Mouse (Mus musculus) layer of hippocampus, adult 2 months (tissue): ENCODE results near the gene Dnajc6. TPM values are rescaled to one million over a fixed set of nuclear protein-coding genes. Genes with fewer than 3 reads are reported as not detected.

ENCODE experiments used
- DNase-seq, 2 experiments: peaks; one replicate each; pipeline ENCODE4 v3.0.0; 2022; ENCODE audit warnings: low spot score in 2 of 2
- H3K27ac ChIP-seq: fragments of 200-600 bp; 2 replicates; pipeline ENCODE4 v1.8.1; 2022
- H3K4me3 ChIP-seq: fragments of 200-600 bp; 2 replicates; pipeline ENCODE4 v1.8.1; 2022; ENCODE audit warnings: mild to moderate bottlenecking
- CTCF ChIP-seq: fragments of 200-600 bp; conservative IDR thresholded peaks from 2 replicates; pipeline ENCODE4 v1.8.1; 2022; ENCODE audit warnings: antibody characterized with exemption, mild to moderate bottlenecking, moderate library complexity
- total RNA-seq, 2 experiments: library from RNA; stranded (reverse); gene quantifications; 2 replicates each; pipeline ENCODE4 v1.2.3; 2021

Gene Dnajc6
- total RNA-seq, 2 experiments from 2014 or later = 291 to 316 TPM

GRCm38 (mm10) chr4:101555016-101555415 is 58.6 kb downstream of the Dnajc6 start:
- no peak overlapping the region for H3K4me3 ChIP-seq
- no peak for TF ChIP-seq CTCF
- no peak overlapping the region for H3K27ac ChIP-seq
- no peak for DNase-seq

- H3K27ac ChIP-seq = peak overlapping the region; percentile 78
- DNase-seq = no peak
Observed at GRCm38 (mm10) chr4:101560137-101560536, 63.7 kb downstream of the Dnajc6 start.

DNA sequence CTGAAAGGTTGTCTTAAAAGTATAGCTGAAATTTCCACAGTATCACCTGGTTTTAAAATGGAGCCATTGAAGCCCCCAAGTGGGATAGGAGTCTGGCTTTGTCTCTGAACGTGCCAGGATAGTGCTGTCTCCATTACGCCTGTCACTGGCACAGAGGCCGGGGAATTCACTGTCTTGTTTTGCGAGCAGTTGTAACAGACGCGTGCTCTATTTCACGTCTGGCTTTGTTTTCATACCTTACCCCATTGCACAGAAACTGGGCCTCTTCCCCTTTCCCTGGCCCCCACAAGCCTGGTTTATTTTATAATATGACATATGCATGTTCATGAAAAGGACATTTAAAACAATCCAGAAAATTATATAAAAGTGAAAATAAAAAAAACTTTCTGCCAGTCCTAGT is 66.4 kb downstream of the Dnajc6 start:
- Histone ChIP-seq H3K27ac (peak overlapping the region; percentile 83), H3K4me3 (no peak overlapping the region)
- no peak for DNase-seq
- no peak for TF ChIP-seq CTCF

More at GRCm38 (mm10) chr4:101560137-101560536, 63.7 kb downstream of the Dnajc6 start:
- TF ChIP-seq CTCF = no peak
- H3K4me3 ChIP-seq = no peak overlapping the region

GRCm38 (mm10) chr4:101563607-101564006 is 67.2 kb downstream of the Dnajc6 start:
- DNase-seq = no peak
- no peak overlapping the region for H3K4me3 ChIP-seq
- peak overlapping the region; percentile 83; the same call in 1 of the 2 replicates for H3K27ac ChIP-seq
- no peak for TF ChIP-seq CTCF

- Histone ChIP-seq H3K27ac (peak overlapping the region; percentile 37; the same call in 1 of the 2 replicates), H3K4me3 (no peak overlapping the region)
- no peak for DNase-seq
- TF ChIP-seq CTCF = no peak
Observed at GRCm38 (mm10) chr4:101564746-101565417, 68.4 kb downstream of the Dnajc6 start.

DNA sequence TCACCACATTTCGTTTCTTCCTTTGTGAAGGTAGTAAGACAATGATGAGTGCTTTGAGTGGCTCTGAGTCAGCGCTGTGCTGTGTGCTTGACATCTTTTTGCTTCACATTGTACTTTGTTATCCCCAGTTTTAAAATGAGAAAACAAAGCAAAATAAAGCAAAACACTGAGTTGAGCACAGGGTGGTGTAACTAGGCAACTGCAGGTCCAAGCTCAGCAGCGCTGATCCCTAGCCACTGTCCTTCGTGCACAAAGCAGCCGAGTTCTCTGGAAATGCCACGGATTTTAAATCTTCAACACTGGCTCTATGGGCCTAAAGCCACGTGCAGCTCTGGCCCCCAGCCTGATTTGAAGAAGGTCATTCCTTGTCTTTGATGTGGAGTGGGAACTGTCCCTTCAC is 72.6 kb downstream of the Dnajc6 start:
- TF ChIP-seq CTCF = no peak
- Histone ChIP-seq H3K27ac (peak overlapping the region; percentile 80), H3K4me3 (no peak overlapping the region)

GRCm38 (mm10) chr4:101572142-101572541 is 75.7 kb downstream of the Dnajc6 start:
- no peak for DNase-seq
- no peak overlapping the region for H3K4me3 ChIP-seq
- no peak for TF ChIP-seq CTCF
- peak overlapping the region; percentile 83 for H3K27ac ChIP-seq

More for the DNA sequence above, 72.6 kb downstream of the Dnajc6 start:
- DNase-seq = no peak

GRCm38 (mm10) chr4:101575307-101575706 is 78.9 kb downstream of the Dnajc6 start:
- TF ChIP-seq CTCF = no peak
- H3K27ac ChIP-seq = peak overlapping the region; percentile 43; the same call in 1 of the 2 replicates
- no peak overlapping the region for H3K4me3 ChIP-seq
- DNase-seq = no peak

- peak overlapping the region; percentile 53; the same call in 1 of the 2 replicates for H3K27ac ChIP-seq
- TF ChIP-seq CTCF = no peak
- no peak for DNase-seq
- H3K4me3 ChIP-seq = no peak overlapping the region
Observed at GRCm38 (mm10) chr4:101578720-101579119, 82.3 kb downstream of the Dnajc6 start.

DNA sequence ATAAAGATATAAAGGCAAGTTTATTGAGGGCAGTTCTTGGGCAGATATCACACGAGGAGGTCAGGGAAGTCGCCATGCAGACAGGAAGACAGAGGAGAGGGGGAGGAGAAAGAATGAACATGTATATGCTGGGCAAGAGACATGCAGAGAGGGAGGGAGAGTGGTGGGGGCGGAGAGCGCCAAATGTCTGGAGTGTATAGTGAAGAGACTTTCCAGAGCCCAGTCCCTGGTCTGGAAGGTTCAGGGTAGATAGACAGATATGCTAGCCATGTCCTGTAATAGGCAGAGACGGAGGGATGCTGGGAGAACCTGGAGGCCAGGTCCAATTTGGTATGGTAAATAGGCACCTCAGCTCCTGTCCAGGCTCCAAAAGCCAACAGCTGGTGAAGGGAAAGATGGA is 83.1 kb downstream of the Dnajc6 start:
- no peak for DNase-seq
- H3K27ac ChIP-seq = peak overlapping the region; percentile 53; the same call in 1 of the 2 replicates
- TF ChIP-seq CTCF = no peak

DNA sequence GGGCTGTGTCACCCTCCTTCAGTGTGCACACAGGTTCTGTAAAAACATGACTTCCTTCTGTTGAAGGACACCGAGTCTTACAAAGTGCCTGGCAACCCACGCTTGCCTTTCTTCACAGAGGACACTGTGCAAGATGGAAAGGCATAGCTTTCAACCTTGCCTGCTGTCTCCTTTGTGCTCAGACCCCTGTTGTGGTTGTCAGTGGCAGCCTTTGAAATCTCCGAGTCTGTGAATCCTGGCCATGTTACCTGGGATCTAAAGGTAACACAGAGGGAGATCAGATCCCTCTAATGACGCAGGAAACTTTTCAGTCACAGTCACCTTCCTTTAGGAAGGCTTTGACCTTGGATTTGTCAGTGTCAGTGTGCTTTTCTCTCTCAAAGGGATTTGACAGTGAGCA is 84.7 kb downstream of the Dnajc6 start:
- no peak for DNase-seq
- no peak for TF ChIP-seq CTCF
- 0 out of 2 replicates have a peak overlapping the region, but pooled peaks have one; percentile 23 for H3K27ac ChIP-seq
- no peak overlapping the region for H3K4me3 ChIP-seq

More for the DNA sequence above, 83.1 kb downstream of the Dnajc6 start:
- no peak overlapping the region for H3K4me3 ChIP-seq

- no peak for TF ChIP-seq CTCF
- Histone ChIP-seq H3K4me3 (no peak overlapping the region), H3K27ac (peak overlapping the region; percentile 54; the same call in 1 of the 2 replicates)
- DNase-seq = no peak
Observed at GRCm38 (mm10) chr4:101582882-101583281, 86.4 kb downstream of the Dnajc6 start.

DNA sequence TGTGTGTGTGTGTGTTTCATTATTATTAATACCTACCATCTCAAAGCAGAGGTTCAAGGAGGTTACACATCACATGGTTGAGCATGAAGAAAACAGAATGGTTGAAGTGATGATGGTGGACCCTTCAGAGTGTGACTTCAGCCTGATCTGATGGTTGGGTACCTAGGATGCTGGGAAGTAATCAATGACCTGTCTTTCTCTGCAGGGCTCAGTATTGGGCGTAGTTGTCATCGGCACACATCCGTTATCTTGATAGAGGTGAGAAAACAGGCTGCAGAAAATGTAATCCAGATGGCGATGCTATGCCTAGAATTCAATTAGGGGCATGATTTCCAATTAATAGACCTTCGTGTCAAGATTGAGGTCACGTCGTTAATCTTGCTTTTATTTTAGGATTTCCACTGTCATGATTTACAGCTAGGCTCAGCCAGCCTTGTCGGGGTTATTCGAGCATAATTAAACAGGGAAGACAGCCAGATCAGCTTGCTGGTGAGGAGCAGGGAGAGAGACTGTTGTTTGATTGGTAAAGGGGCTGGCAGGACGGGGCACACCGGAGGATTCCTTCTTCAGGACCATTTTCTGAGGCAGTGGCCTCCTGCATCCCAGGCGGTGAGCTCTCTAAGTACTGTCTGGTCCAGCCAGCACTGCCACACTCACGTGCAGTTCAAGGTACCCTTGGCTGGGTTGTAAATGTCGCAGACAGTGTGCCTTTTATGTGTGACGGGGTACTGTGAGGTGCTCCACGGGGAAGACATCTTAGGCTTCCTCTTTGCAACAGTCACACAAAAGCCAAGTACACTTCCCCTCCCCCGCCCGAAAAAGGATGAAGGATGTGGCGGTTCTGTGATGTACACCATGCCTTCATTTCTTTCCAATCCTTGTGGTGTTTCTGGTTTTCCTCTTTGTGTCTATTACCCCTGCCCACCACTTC is 88.3 kb downstream of the Dnajc6 start:
- TF ChIP-seq CTCF = no peak
- Histone ChIP-seq H3K27ac (peak overlapping the region; percentile 11; the same call in 1 of the 2 replicates), H3K4me3 (no peak overlapping the region)
- DNase-seq = no peak
